Mouse (Mus musculus) heart, embryonic 15.5 days (tissue): ENCODE results near the gene E130311K13Rik. TPM values are rescaled to one million over a fixed set of nuclear protein-coding genes. Genes with fewer than 3 reads are reported as not detected.

ENCODE experiments used
- ATAC-seq: fragments of 200-750 bp; cut with Nextera tagmentation; replicated peaks from 2 replicates; pipeline ENCODE4 v1.8.0; 2017; ENCODE audit warnings: low read depth, moderate TSS enrichment; ENCODE audit not compliant: insufficient number of reproducible peaks, insufficient read depth, low FRiP score
- H3K27ac ChIP-seq: fragments of 300-500 bp; sonication (generic); 2 replicates; pipeline ENCODE4 v1.5.1; 2015; ENCODE audit warnings: mild to moderate bottlenecking, inconsistent platforms
- H3K27me3 ChIP-seq: fragments of 300-500 bp; sonication (generic); 2 replicates; pipeline ENCODE4 v1.6.1; 2015; ENCODE audit warnings: inconsistent platforms
- H3K36me3 ChIP-seq: fragments of 300-500 bp; sonication (generic); 2 replicates; pipeline ENCODE4 v1.6.1; 2015; ENCODE audit warnings: mild to moderate bottlenecking, inconsistent platforms
- H3K4me1 ChIP-seq: fragments of 300-500 bp; sonication (generic); replicated peaks from 2 replicates; pipeline ENCODE4 v1.6.1; 2015; ENCODE audit warnings: inconsistent platforms
- H3K4me2 ChIP-seq: fragments of 300-500 bp; sonication (generic); 2 replicates; pipeline ENCODE4 v1.6.1; 2015; ENCODE audit warnings: inconsistent platforms, mild to moderate bottlenecking, moderate library complexity
- H3K4me3 ChIP-seq: fragments of 300-500 bp; sonication (generic); 2 replicates; pipeline ENCODE4 v1.5.1; 2015; ENCODE audit warnings: mild to moderate bottlenecking, inconsistent platforms
- H3K9ac ChIP-seq: fragments of 300-500 bp; sonication (generic); 2 replicates; pipeline ENCODE4 v1.6.1; 2015; ENCODE audit warnings: mild to moderate bottlenecking, inconsistent platforms
- H3K9me3 ChIP-seq: fragments of 300-500 bp; sonication (generic); replicated peaks from 2 replicates; pipeline ENCODE4 v1.6.1; 2016; ENCODE audit warnings: inconsistent platforms
- WGBS: fragments of 180-500 bp; shearing (Covaris S2); methylation state at CpG from one replicate; pipeline ENCODE4 v1.1.7; 2015; ENCODE audit warnings: mixed read lengths; 5-methylcytosine and 5-hydroxymethylcytosine counted together
- polyA plus RNA-seq: library from polyadenylated mRNA; unstranded; fragments of >200 nt; fragmentation: Nextera tagmentation; extraction: Ambion mirVana; gene quantifications from 2 replicates; pipeline ENCODE4 v1.2.1, GENCODE M21; 2015

The E130311K13Rik gene
- polyA plus RNA-seq, 1 experiment from 2014 or later: 4.3 TPM

- ATAC-seq: no peak
- no peaks in the 10 kb centered on the region for H3K36me3 ChIP-seq
- H3K4me1 ChIP-seq: peaks cover 4% of the 10 kb centered on the region
- no peaks in the 10 kb centered on the region for H3K27me3 ChIP-seq
- 64% methylated on average over 7 of the region's 7 CpGs for WGBS
- H3K9me3 ChIP-seq: no peaks in the 10 kb centered on the region
- H3K27ac ChIP-seq: no peak overlapping the region
- H3K4me2 ChIP-seq: no peak overlapping the region
- no peak overlapping the region for H3K4me3 ChIP-seq
- no peak overlapping the region for H3K9ac ChIP-seq
Measured at GRCm38 (mm10) chr3:63893677-63894076, 35.6 kb downstream of the E130311K13Rik start.

GRCm38 (mm10) chr3:63892154-63892553, 37.1 kb downstream of the E130311K13Rik start:
- H3K9me3 ChIP-seq: no peaks in the 10 kb centered on the region
- no peak overlapping the region for H3K4me3 ChIP-seq
- no peak for ATAC-seq
- no peaks in the 10 kb centered on the region for H3K4me1 ChIP-seq
- H3K27me3 ChIP-seq: no peaks in the 10 kb centered on the region
- H3K4me2 ChIP-seq: no peak overlapping the region
- WGBS: 50% methylated on average over 3 of the region's 3 CpGs
- H3K36me3 ChIP-seq: no peaks in the 10 kb centered on the region
- no peak overlapping the region for H3K27ac ChIP-seq
- no peak overlapping the region for H3K9ac ChIP-seq

- no peak for ATAC-seq
- H3K27ac ChIP-seq: no peak overlapping the region
- WGBS: 84% methylated on average over 2 of the region's 2 CpGs
- no peak overlapping the region for H3K4me2 ChIP-seq
- H3K9me3 ChIP-seq: no peaks in the 10 kb centered on the region
- H3K36me3 ChIP-seq: no peaks in the 10 kb centered on the region
- no peaks in the 10 kb centered on the region for H3K4me1 ChIP-seq
- no peak overlapping the region for H3K9ac ChIP-seq
- H3K27me3 ChIP-seq: no peaks in the 10 kb centered on the region
- no peak overlapping the region for H3K4me3 ChIP-seq
Measured at GRCm38 (mm10) chr3:63881065-63881464, 48.2 kb downstream of the E130311K13Rik start.

DNA sequence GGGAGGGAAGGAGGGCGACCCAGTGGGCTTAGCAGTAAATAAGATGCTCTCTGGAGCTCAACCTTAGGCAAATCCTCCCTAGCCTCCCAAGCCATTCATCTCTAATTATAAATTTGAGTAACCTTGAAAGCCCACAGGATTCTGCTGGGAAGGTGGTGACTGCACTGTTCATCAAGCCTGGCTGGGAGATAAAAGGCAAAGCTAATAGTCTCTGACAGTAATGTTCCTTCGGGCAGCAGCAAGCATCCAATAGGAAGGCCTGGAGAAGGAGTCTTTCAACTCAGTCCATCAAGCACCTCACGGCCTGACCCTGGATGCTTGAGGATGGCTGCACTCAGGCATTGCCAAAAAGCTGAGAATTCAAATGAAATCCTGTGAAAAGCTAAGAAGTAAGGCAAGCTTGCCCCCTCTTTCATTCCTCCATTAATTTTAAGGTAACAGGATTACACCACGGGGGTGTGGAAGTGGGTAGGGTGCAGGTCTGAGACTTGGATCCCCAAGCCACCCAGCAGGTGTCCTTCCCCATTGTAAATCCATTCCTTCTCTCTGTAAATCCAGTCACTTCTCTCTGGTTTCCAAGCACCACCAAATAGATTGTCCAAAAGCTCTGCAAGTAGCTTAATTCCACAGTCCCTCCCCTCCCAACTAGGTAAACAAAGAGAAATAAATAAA, 50.1 kb downstream of the E130311K13Rik start:
- no peaks in the 10 kb centered on the region for H3K4me1 ChIP-seq
- no peak overlapping the region for H3K4me3 ChIP-seq
- H3K36me3 ChIP-seq: no peaks in the 10 kb centered on the region
- no peak overlapping the region for H3K9ac ChIP-seq
- H3K4me2 ChIP-seq: no peak overlapping the region
- no peaks in the 10 kb centered on the region for H3K9me3 ChIP-seq
- 36% methylated on average over 4 of the region's 4 CpGs for WGBS
- no peaks in the 10 kb centered on the region for H3K27me3 ChIP-seq
- H3K27ac ChIP-seq: no peak overlapping the region
- no peak for ATAC-seq

GRCm38 (mm10) chr3:63872818-63873217, 56.5 kb downstream of the E130311K13Rik start:
- ATAC-seq: no peak
- Histone ChIP-seq H3K27me3 (no peaks in the 10 kb centered on the region), H3K4me3 (no peak overlapping the region), H3K4me2 (no peak overlapping the region), H3K27ac (no peak overlapping the region), H3K9me3 (no peaks in the 10 kb centered on the region), H3K9ac (no peak overlapping the region), H3K36me3 (no peaks in the 10 kb centered on the region), H3K4me1 (no peaks in the 10 kb centered on the region)
- WGBS: 64% methylated on average over 1 of the region's 1 CpGs

DNA sequence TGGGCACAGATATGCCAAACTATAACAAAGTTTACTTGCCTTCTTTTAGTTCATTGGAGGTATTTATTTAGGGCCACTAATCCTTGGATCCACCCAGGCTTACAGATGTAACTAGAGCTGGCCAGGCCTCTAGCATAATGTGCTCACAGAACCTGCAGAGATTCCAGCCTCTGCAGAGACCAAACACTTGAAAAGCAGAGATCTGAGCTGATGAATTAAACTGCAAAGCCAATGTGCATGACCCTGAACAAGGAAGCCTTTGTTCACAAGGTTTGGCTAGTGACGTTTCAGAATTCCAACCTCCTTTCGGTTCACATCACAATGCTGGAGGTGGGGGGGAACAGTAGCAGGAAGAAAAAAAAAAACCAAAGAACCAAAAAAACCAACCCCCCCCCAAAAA, 58.0 kb downstream of the E130311K13Rik start:
- WGBS: 49% methylated on average over 2 of the region's 2 CpGs
- Histone ChIP-seq H3K4me3 (no peak overlapping the region), H3K36me3 (no peaks in the 10 kb centered on the region), H3K27ac (no peak overlapping the region), H3K4me1 (no peaks in the 10 kb centered on the region), H3K27me3 (no peaks in the 10 kb centered on the region), H3K9me3 (no peaks in the 10 kb centered on the region), H3K4me2 (no peak overlapping the region), H3K9ac (no peak overlapping the region)
- no peak for ATAC-seq

GRCm38 (mm10) chr3:63868285-63868684, 61.0 kb downstream of the E130311K13Rik start:
- Histone ChIP-seq H3K27me3 (no peaks in the 10 kb centered on the region), H3K36me3 (no peaks in the 10 kb centered on the region), H3K27ac (no peak overlapping the region), H3K4me3 (no peak overlapping the region), H3K9ac (no peak overlapping the region), H3K9me3 (no peaks in the 10 kb centered on the region), H3K4me2 (no peak overlapping the region), H3K4me1 (no peaks in the 10 kb centered on the region)
- 44% methylated on average over 1 of the region's 1 CpGs for WGBS
- no peak for ATAC-seq

DNA sequence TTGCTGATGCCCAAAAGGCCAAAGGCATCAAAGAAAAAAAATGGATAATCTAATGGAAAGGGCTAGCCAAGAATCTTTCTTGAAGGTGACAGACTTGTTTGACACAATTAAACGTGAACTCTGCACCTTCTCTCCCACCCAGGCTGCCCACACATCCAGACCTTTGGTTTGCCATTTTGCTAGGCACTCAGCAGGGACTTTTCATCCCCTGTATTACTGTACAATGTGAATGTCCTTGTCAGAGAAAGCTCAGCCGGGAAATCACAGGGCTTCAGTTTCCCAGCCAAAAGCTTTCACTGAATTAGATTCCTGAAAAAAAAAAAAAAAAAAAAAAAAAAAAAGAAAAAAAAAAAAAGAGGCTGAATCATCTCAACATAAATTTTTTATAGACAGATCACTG, 64.2 kb downstream of the E130311K13Rik start:
- Histone ChIP-seq H3K4me1 (no peaks in the 10 kb centered on the region), H3K9me3 (no peaks in the 10 kb centered on the region), H3K36me3 (no peaks in the 10 kb centered on the region), H3K27ac (no peak overlapping the region), H3K4me3 (no peak overlapping the region), H3K4me2 (no peak overlapping the region), H3K27me3 (no peaks in the 10 kb centered on the region), H3K9ac (no peak overlapping the region)
- ATAC-seq: no peak
- 51% methylated on average over 2 of the region's 2 CpGs for whole genome bisulfite sequencing

Other genes with a start within 250 kb of the E130311K13Rik start
- 0.40 and 0.79 TPM in 2 replicates for gene Plch1, start 30.0 kb downstream of the E130311K13Rik start, polyA plus RNA-seq
- gene Slc33a1, start 35.3 kb upstream of the E130311K13Rik start, polyA plus RNA-seq: 9.2 and 10.5 TPM in 2 replicates
- 32.3 and 33.6 TPM in 2 replicates for gene Gmps, start 46.6 kb upstream of the E130311K13Rik start, polyA plus RNA-seq
- gene Vmn2r1, start 152.1 kb upstream of the E130311K13Rik start, polyA plus RNA-seq: 0.01 and 0.05 TPM in 2 replicates
- not detected in 2 replicates for gene Vmn2r2, start 212.5 kb upstream of the E130311K13Rik start, polyA plus RNA-seq